Mouse (Mus musculus): ENCODE measurements around the gene Mtf1. TPM values are rescaled to one million over a fixed set of nuclear protein-coding genes. Genes with fewer than 3 reads are reported as not detected.

Gene Mtf1
- total and polyA plus RNA-seq, 3 experiments, result 17.8 to 37.8 (median 28.9) TPM

DNA sequence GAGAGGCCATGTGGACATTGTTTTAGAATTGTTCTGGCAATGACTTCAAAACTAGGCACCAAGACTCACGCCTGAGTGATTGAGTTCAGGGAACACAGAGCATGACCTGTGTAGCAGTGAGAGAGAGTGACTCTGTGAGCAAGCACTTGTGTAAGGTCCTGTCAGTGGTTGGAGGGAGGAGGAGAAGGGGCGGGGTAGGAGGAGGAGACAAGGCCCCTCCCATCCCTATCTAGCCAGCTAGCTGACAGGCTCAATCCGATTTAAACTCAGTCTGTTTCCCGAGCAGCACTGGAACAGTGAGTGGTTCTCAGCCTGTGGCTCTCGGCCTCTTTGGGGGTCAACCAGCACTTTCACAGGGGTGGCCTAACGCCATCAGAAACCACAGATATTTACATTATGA, 15.9 kb downstream of the Mtf1 start:
- DNase-seq (ENCODE audit: low read depth, low spot score), result peak; percentile 86
- no peak overlapping the region for H3K4me3 ChIP-seq (ENCODE audit: control insufficient read depth in 1 of 2, insufficient read depth in 1 of 2, low read depth in 2 of 2, low read length in 2 of 2)
- peaks cover 32% of the 10 kb centered on the region for H3K79me2 ChIP-seq (ENCODE audit: control insufficient read depth, insufficient read depth, low read length, poor library complexity)
- no peaks in the 10 kb centered on the region for H3K9me3 ChIP-seq (replicated peaks; ENCODE audit: insufficient read depth, low read length)
- no peak overlapping the region for H3K9ac ChIP-seq (ENCODE audit: control insufficient read depth, low read depth, low read length, poor library complexity, severe bottlenecking)
- peaks cover 0 to 3% of the 10 kb centered on the region in 2 experiments; a peak in 1 of 4 replicates for H3K4me1 ChIP-seq (ENCODE audit: control insufficient read depth in 1 of 2, insufficient read depth in 2 of 2, low read length in 2 of 2)
- H3K36me3 ChIP-seq (ENCODE audit: control insufficient read depth in 1 of 2, insufficient read depth in 2 of 2, low read length in 2 of 2), result peaks cover 2 to 7% of the 10 kb centered on the region in 2 experiments
- no peaks in the 10 kb centered on the region for H3K27me3 ChIP-seq (ENCODE audit: control insufficient read depth in 1 of 2, insufficient read depth in 2 of 2, low read length in 2 of 2)
- no peak overlapping the region for H3K27ac ChIP-seq (ENCODE audit: control insufficient read depth, low read depth, low read length)
- 0 out of 2 replicates have a peak, but pooled peaks have one; percentile 17 for TF ChIP-seq TBP (IDR thresholded peaks at IDR 0.05; ENCODE audit: low read depth, low read length)
- no peak for TF ChIP-seq RCOR1 (IDR thresholded peaks at IDR 0.05; ENCODE audit: low read depth, low read length)

DNA sequence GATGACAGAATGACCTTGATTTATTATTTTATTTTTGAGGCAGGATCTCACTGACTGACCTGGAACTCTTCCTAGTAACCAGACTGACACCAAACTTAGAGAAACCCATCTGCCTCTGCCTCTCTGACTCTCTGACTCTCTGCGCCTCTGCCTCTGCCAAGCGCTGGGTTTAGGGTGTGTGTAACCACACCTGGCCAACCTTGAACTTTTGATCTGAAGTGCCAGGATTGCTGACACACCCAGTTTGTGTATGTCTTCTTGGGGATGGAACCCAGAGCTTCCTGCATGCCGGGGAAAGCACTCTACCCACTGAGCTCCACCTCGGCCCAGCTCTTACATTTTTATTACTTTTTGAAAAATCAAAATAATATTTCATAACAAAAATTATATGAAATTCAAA, 16.9 kb downstream of the Mtf1 start:
- TF ChIP-seq MEF2A (IDR thresholded peaks at IDR 0.05; ENCODE audit: extremely low read depth, insufficient replicate concordance, low read depth, low read length, poor library complexity, severe bottlenecking), result no peak
- TF ChIP-seq NELFE (IDR thresholded peaks at IDR 0.05; ENCODE audit: low read depth, low read length), result no peak
- no peak for TF ChIP-seq E2F4 (IDR thresholded peaks at IDR 0.05; ENCODE audit: borderline replicate concordance, low read depth, low read length)
- TF ChIP-seq POLR2AphosphoS5 (IDR thresholded peaks at IDR 0.05; ENCODE audit: borderline replicate concordance, low read depth, low read length), result no peak
- no peak for TF ChIP-seq CHD1 (IDR thresholded peaks at IDR 0.05; ENCODE audit: low read depth, low read length)
- TF ChIP-seq POLR2AphosphoS2 (IDR thresholded peaks at IDR 0.05; ENCODE audit: low read length), result no peak
- TF ChIP-seq MXI1 (IDR thresholded peaks at IDR 0.05; ENCODE audit: low read depth, low read length), result no peak
- TF ChIP-seq MYC (IDR thresholded peaks at IDR 0.05; ENCODE audit: low read depth, low read length), result no peak
- TF ChIP-seq GATA1 (IDR thresholded peaks at IDR 0.05; ENCODE audit: low read depth, low read length), result no peak
- no peak for TF ChIP-seq USF2 (IDR thresholded peaks at IDR 0.05; ENCODE audit: borderline replicate concordance in 1 of 2, insufficient read depth in 1 of 2, low read depth in 1 of 2, low read length in 2 of 2)
- no peak for TF ChIP-seq ZKSCAN1 (IDR thresholded peaks at IDR 0.05; ENCODE audit: low read depth, low read length)
- H3K4me1 ChIP-seq (ENCODE audit: control insufficient read depth in 1 of 2, insufficient read depth in 2 of 2, low read length in 2 of 2), result peaks cover 0 to 3% of the 10 kb centered on the region in 2 experiments; a peak in 1 of 4 replicates
- H3K9me3 ChIP-seq (replicated peaks; ENCODE audit: insufficient read depth, low read length), result no peaks in the 10 kb centered on the region
- no peaks in the 10 kb centered on the region for H3K27me3 ChIP-seq (ENCODE audit: control insufficient read depth in 1 of 2, insufficient read depth in 2 of 2, low read length in 2 of 2)
- no peak for DNase-seq (ENCODE audit: low read depth, low spot score)
- H3K4me3 ChIP-seq (ENCODE audit: control insufficient read depth in 1 of 2, insufficient read depth in 1 of 2, low read depth in 2 of 2, low read length in 2 of 2), result no peak overlapping the region
- peaks cover 24% of the 10 kb centered on the region for H3K79me2 ChIP-seq (ENCODE audit: control insufficient read depth, insufficient read depth, low read length, poor library complexity)
- H3K9ac ChIP-seq (ENCODE audit: control insufficient read depth, low read depth, low read length, poor library complexity, severe bottlenecking), result no peak overlapping the region
- no peak overlapping the region for H3K27ac ChIP-seq (ENCODE audit: control insufficient read depth, low read depth, low read length)
- peaks cover 2 to 4% of the 10 kb centered on the region in 2 experiments for H3K36me3 ChIP-seq (ENCODE audit: control insufficient read depth in 1 of 2, insufficient read depth in 2 of 2, low read length in 2 of 2)

DNA sequence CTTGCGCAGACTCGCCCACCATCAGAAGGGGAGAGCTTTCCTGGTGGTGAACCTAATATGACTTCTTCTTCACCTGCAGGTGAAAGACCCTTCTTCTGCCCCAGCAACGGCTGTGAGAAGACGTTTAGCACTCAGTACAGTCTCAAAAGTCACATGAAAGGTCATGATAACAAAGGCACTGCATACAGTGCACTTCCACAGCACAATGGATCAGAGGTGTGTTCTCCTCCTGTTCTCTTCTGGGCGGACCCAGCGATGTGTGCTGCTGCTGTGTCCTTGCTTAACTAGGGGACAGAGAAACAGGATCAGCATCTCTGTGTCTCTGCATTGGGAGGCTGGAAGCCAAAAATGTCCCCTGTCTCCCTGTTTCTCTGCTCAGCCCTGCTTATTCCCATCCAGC, 23.1 kb downstream of the Mtf1 start:
- TF ChIP-seq MYB (IDR thresholded peaks at IDR 0.05; ENCODE audit: low read depth, low read length), result no peak
- no peak for TF ChIP-seq RCOR1 (IDR thresholded peaks at IDR 0.05; ENCODE audit: low read depth, low read length)
- TF ChIP-seq MAX (IDR thresholded peaks at IDR 0.05; ENCODE audit: low read length), result no peak
- no peak for TF ChIP-seq NELFE (IDR thresholded peaks at IDR 0.05; ENCODE audit: low read depth, low read length)
- TF ChIP-seq USF1 (IDR thresholded peaks at IDR 0.05; ENCODE audit: low read depth, low read length), result no peak
- no peak for TF ChIP-seq TCF12 (IDR thresholded peaks at IDR 0.05; ENCODE audit: low read depth, low read length)
- no peak for TF ChIP-seq CHD2 (IDR thresholded peaks at IDR 0.05; ENCODE audit: low read length)
- Histone ChIP-seq H3K9ac (ENCODE audit: control insufficient read depth, low read depth, low read length, poor library complexity, severe bottlenecking) (no peak overlapping the region), H3K9me3 (replicated peaks; ENCODE audit: insufficient read depth, low read length) (no peaks in the 10 kb centered on the region), H3K27me3 (ENCODE audit: control insufficient read depth in 1 of 2, insufficient read depth in 2 of 2, low read length in 2 of 2) (no peaks in the 10 kb centered on the region), H3K4me3 (ENCODE audit: control insufficient read depth in 1 of 2, insufficient read depth in 1 of 2, low read depth in 2 of 2, low read length in 2 of 2) (no peak overlapping the region), H3K27ac (ENCODE audit: control insufficient read depth, low read depth, low read length) (no peak overlapping the region), H3K36me3 (ENCODE audit: control insufficient read depth in 1 of 2, insufficient read depth in 2 of 2, low read length in 2 of 2) (peaks cover 0 to 9% of the 10 kb centered on the region in 2 experiments; a peak in 2 of 4 replicates), H3K79me2 (ENCODE audit: control insufficient read depth, insufficient read depth, low read length, poor library complexity) (no peaks in the 10 kb centered on the region), H3K4me1 (ENCODE audit: control insufficient read depth in 1 of 2, insufficient read depth in 2 of 2, low read length in 2 of 2) (no peaks in the 10 kb centered on the region)
- no peak for DNase-seq (ENCODE audit: low read depth, low spot score)

All from MEL (cell line).